Mouse (Mus musculus): ENCODE measurements around the gene Gpat2. TPM values are rescaled to one million over a fixed set of nuclear protein-coding genes. Genes with fewer than 3 reads are reported as not detected.

Gene Gpat2
- polyA plus RNA-seq, 1 experiment: 0.85 TPM

DNA sequence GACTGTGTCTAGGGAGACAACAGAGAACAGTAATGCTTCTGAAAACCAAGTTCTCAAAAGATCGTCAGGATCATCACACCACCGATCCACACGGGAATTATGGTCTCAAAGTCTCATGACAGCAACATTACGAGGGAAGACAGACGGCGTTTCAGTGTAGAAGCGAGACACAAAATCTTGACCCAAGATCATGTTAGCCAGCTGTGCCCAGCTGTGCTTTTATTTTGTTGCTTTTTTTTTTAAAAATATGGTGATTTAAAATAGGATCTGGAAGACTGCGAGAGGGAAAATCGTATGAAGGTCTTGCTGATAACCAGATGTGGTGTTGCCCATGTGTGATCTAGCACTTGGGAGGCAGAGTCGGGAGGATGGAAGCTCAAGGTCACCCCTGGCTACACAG, 45.7 kb downstream of the Gpat2 start:
- WGBS: 95% methylated on average over 10 of the region's 10 CpGs
- Histone ChIP-seq H3K4me1 (replicated peaks; ENCODE audit: control insufficient read depth, insufficient read depth, low read length) (no peaks in the 10 kb centered on the region), H3K27ac (ENCODE audit: control insufficient read depth, insufficient read depth, low read length) (no peak overlapping the region), H3K4me3 (ENCODE audit: control insufficient read depth, insufficient read depth, low read length) (no peak overlapping the region), H3K27me3 (ENCODE audit: control insufficient read depth, insufficient read depth, low read length) (no peaks in the 10 kb centered on the region), H3K36me3 (ENCODE audit: control insufficient read depth, insufficient read depth, low read length) (no peaks in the 10 kb centered on the region)
- no peak for TF ChIP-seq POLR2A (IDR thresholded peaks at IDR 0.05; ENCODE audit: control insufficient read depth, extremely low read depth, insufficient read depth, low read length, poor library complexity)
- no peak for TF ChIP-seq CTCF (IDR thresholded peaks at IDR 0.05; ENCODE audit: borderline replicate concordance, control insufficient read depth, extremely low read depth, insufficient read depth, low read length, poor library complexity)
- no peak for DNase-seq

DNA sequence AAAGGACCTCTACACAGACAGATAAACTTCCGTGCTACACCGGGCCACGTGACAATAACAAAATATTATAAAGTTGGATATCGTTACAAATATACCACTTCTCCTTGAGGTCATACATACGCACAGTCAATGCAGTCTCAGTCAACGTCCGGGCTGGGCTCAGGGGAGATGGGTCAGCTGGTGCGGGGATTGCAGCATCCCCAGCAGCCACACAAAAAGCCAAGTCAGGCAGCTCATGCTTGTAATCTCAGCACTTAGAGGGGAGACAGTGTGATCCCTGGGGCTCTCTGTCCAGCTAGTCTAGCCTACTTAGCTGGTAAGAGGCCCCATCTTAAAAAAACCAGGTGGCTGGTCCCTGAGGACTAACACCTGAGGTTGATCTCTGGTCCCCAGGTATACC, 46.3 kb downstream of the Gpat2 start:
- no peak for DNase-seq
- Histone ChIP-seq H3K4me1 (replicated peaks; ENCODE audit: control insufficient read depth, insufficient read depth, low read length) (no peaks in the 10 kb centered on the region), H3K36me3 (ENCODE audit: control insufficient read depth, insufficient read depth, low read length) (no peaks in the 10 kb centered on the region), H3K27ac (ENCODE audit: control insufficient read depth, insufficient read depth, low read length) (no peak overlapping the region), H3K27me3 (ENCODE audit: control insufficient read depth, insufficient read depth, low read length) (no peaks in the 10 kb centered on the region), H3K4me3 (ENCODE audit: control insufficient read depth, insufficient read depth, low read length) (no peak overlapping the region)
- 93% methylated on average over 8 of the region's 8 CpGs for WGBS
- no peak for TF ChIP-seq POLR2A (IDR thresholded peaks at IDR 0.05; ENCODE audit: control insufficient read depth, extremely low read depth, insufficient read depth, low read length, poor library complexity)
- TF ChIP-seq CTCF (IDR thresholded peaks at IDR 0.05; ENCODE audit: borderline replicate concordance, control insufficient read depth, extremely low read depth, insufficient read depth, low read length, poor library complexity): no peak

- H3K27me3 ChIP-seq (ENCODE audit: control insufficient read depth, insufficient read depth, low read length): no peaks in the 10 kb centered on the region
- no peak overlapping the region for H3K4me3 ChIP-seq (ENCODE audit: control insufficient read depth, insufficient read depth, low read length)
- TF ChIP-seq CTCF (IDR thresholded peaks at IDR 0.05; ENCODE audit: borderline replicate concordance, control insufficient read depth, extremely low read depth, insufficient read depth, low read length, poor library complexity) (no peak), POLR2A (IDR thresholded peaks at IDR 0.05; ENCODE audit: control insufficient read depth, extremely low read depth, insufficient read depth, low read length, poor library complexity) (no peak)
- DNase-seq: no peak
- no peaks in the 10 kb centered on the region for H3K4me1 ChIP-seq (replicated peaks; ENCODE audit: control insufficient read depth, insufficient read depth, low read length)
- WGBS: 75% methylated on average over 3 of the region's 3 CpGs
- H3K27ac ChIP-seq (ENCODE audit: control insufficient read depth, insufficient read depth, low read length): no peak overlapping the region
- H3K36me3 ChIP-seq (ENCODE audit: control insufficient read depth, insufficient read depth, low read length): no peaks in the 10 kb centered on the region
Observed at GRCm38 (mm10) chr2:127472279-127472678, 47.3 kb downstream of the Gpat2 start.

DNA sequence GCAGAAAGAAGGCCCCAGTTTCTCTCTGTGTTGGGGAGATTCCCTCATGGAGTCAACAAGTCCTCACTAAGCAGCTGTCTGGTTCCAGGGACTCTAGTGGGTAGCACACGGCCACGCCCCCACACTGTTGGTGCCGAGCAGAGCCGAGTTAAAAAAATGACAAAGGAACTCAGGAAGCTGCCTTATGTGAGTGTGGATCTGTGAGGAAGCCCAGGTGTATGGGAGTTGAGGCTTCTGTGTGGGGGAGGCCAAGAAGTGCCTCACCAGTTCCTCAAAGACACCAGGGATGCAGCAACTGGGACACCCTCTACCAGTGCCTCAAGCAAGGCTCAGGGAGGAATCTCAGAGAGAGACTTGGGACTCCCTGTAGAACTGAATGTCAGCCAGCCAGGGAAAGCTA, 54.2 kb downstream of the Gpat2 start:
- 88% methylated on average over 4 of the region's 4 CpGs for WGBS
- TF ChIP-seq POLR2A (IDR thresholded peaks at IDR 0.05; ENCODE audit: control insufficient read depth, extremely low read depth, insufficient read depth, low read length, poor library complexity) (no peak), CTCF (IDR thresholded peaks at IDR 0.05; ENCODE audit: borderline replicate concordance, control insufficient read depth, extremely low read depth, insufficient read depth, low read length, poor library complexity) (no peak)
- Histone ChIP-seq H3K27ac (ENCODE audit: control insufficient read depth, insufficient read depth, low read length) (no peak overlapping the region), H3K27me3 (ENCODE audit: control insufficient read depth, insufficient read depth, low read length) (peaks cover 6% of the 10 kb centered on the region), H3K4me1 (replicated peaks; ENCODE audit: control insufficient read depth, insufficient read depth, low read length) (peaks cover 5% of the 10 kb centered on the region), H3K36me3 (ENCODE audit: control insufficient read depth, insufficient read depth, low read length) (no peaks in the 10 kb centered on the region), H3K4me3 (ENCODE audit: control insufficient read depth, insufficient read depth, low read length) (no peak overlapping the region)
- DNase-seq: no peak

GRCm38 (mm10) chr2:127479763-127480162, 54.8 kb downstream of the Gpat2 start:
- no peak for TF ChIP-seq CTCF (IDR thresholded peaks at IDR 0.05; ENCODE audit: borderline replicate concordance, control insufficient read depth, extremely low read depth, insufficient read depth, low read length, poor library complexity)
- TF ChIP-seq POLR2A (IDR thresholded peaks at IDR 0.05; ENCODE audit: control insufficient read depth, extremely low read depth, insufficient read depth, low read length, poor library complexity): no peak
- H3K27ac ChIP-seq (ENCODE audit: control insufficient read depth, insufficient read depth, low read length): no peak overlapping the region
- no peaks in the 10 kb centered on the region for H3K36me3 ChIP-seq (ENCODE audit: control insufficient read depth, insufficient read depth, low read length)
- peaks cover 7% of the 10 kb centered on the region for H3K27me3 ChIP-seq (ENCODE audit: control insufficient read depth, insufficient read depth, low read length)
- no peak overlapping the region for H3K4me3 ChIP-seq (ENCODE audit: control insufficient read depth, insufficient read depth, low read length)
- no peak for DNase-seq
- peaks cover 10% of the 10 kb centered on the region for H3K4me1 ChIP-seq (replicated peaks; ENCODE audit: control insufficient read depth, insufficient read depth, low read length)
- WGBS: 83% methylated on average over 10 of the region's 10 CpGs

DNA sequence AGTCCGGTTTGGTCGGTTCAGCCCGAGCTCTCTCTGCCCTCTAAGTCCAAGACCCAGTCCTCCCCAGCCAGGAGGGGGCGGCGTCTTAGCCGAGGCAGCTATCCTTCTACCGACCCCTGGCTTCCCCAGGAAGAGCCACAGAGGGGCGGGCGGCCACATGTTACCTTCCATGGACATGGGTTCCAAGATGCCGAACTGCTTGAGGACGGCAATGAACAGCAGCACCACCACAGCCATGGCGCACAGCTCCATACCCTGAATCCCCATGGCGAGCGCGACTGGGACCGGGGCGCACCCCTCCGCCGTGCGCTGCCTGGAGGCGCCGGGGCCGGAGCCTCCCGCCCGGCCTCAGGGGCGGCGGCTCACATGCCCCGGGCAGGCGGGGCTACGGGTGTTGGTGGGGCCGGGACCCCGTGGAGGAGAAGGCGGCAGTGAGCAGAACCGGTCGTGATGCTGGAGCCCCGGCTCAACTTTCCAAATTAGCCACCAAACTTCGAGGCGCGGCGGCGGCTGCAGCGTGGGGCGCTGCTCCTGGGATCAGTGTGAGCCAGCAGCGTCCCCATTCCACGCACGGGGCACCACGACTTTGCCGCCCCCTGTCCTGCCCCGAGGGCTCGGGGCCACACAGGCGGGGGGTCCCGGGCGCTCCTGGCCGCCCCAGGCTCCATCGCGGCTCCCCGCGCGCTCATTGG, 57.0 kb downstream of the Gpat2 start:
- peaks cover 9% of the 10 kb centered on the region for H3K27me3 ChIP-seq (ENCODE audit: control insufficient read depth, insufficient read depth, low read length)
- peaks cover 10% of the 10 kb centered on the region for H3K4me1 ChIP-seq (replicated peaks; ENCODE audit: control insufficient read depth, insufficient read depth, low read length)
- H3K4me3 ChIP-seq (ENCODE audit: control insufficient read depth, insufficient read depth, low read length): 0 out of 2 replicates have a peak overlapping the region, but pooled peaks have one; percentile 15
- no peak for DNase-seq
- H3K36me3 ChIP-seq (ENCODE audit: control insufficient read depth, insufficient read depth, low read length): no peaks in the 10 kb centered on the region
- 1% methylated on average over 56 of the region's 59 CpGs for WGBS
- no peak for TF ChIP-seq POLR2A (IDR thresholded peaks at IDR 0.05; ENCODE audit: control insufficient read depth, extremely low read depth, insufficient read depth, low read length, poor library complexity)
- TF ChIP-seq CTCF (IDR thresholded peaks at IDR 0.05; ENCODE audit: borderline replicate concordance, control insufficient read depth, extremely low read depth, insufficient read depth, low read length, poor library complexity): no peak
- H3K27ac ChIP-seq (ENCODE audit: control insufficient read depth, insufficient read depth, low read length): no peak overlapping the region

All from thymus, adult 2 months (tissue).